Comparison of ENCODE assay signal across 16 mouse cellular contexts in the genomic region with DNA sequence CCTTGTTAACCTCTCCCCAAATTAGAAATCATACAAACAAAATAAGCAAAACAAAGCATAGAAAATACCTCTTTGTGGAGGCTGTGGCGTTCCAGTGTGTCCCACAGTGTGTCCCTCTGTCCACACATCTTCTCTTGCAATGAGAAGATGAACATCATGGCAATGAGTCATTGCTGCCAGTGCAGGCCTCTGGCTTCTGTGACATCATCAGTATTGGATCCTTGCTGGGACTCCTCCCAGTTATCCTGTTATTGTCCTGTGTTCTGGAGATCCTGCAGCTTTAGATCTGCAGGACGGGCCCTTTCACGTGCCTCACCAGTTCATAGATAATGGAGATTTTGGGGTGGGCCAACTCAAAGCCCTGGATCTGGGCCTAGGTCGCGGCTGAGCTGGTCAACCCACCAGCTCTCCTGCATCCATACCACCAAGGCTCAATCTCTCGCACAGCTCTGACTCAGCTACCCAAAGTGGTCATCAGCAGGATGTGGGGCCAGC.
"Had no signal": no experiment of that assay in that cellular context is flagged by ENCODE, and none has a peak within 500 bp of the region (broad histone marks: within the 10 kb centered on the region; RNA-seq: fewer than 3 reads in every experiment).

No protein-coding gene starts in this region.

- H3K36me3 ChIP-seq: lung, embryonic 15.5 days; midbrain, embryonic 13.5 days; midbrain, embryonic 15.5 days; neural tube, embryonic 13.5 days; neural tube, embryonic 15.5 days; stomach, embryonic 15.5 days had no signal

- H3K27me3 ChIP-seq: lung, embryonic 15.5 days; midbrain, embryonic 13.5 days; midbrain, embryonic 15.5 days; neural tube, embryonic 13.5 days; neural tube, embryonic 15.5 days; stomach, embryonic 15.5 days had no signal

- H3K4me3 ChIP-seq: lung, embryonic 15.5 days; midbrain, embryonic 13.5 days; midbrain, embryonic 15.5 days; myocyte; neural tube, embryonic 13.5 days; neural tube, embryonic 15.5 days; stomach, embryonic 15.5 days had no signal

- H3K4me1 ChIP-seq: lung, embryonic 15.5 days; midbrain, embryonic 13.5 days; midbrain, embryonic 15.5 days; neural tube, embryonic 13.5 days; neural tube, embryonic 15.5 days; stomach, embryonic 15.5 days had no signal

- DNase-seq: lung, adult 2 months; lung, postnatal 14 days; lung, postnatal 36 days; retina, postnatal 1 day; right cerebral cortex, postnatal 14 days; thymus, adult 2 months; thymus, postnatal 25 days; thymus, postnatal 4 days had no signal

- H3K9me3 ChIP-seq: lung, embryonic 15.5 days; midbrain, embryonic 13.5 days; midbrain, embryonic 15.5 days; neural tube, embryonic 13.5 days; neural tube, embryonic 15.5 days; stomach, embryonic 15.5 days had no signal

- ATAC-seq: lung, postnatal 0 days; midbrain, embryonic 13.5 days; midbrain, embryonic 15.5 days had no signal
